8 mouse cellular contexts compared by ENCODE assay signal in genomic region chr10:79802331-79802971, GRCm38 (mm10). TPM values are rescaled to one million over a fixed set of nuclear protein-coding genes. Genes with fewer than 3 reads are reported as not detected.
DNase-seq lines count a peak whose midpoint lies in the region; ATAC-seq lines count a peak whose summit lies in the region.

No protein-coding gene starts in this region.

- H3K27me3 ChIP-seq in embryonic facial prominence, embryonic 13.5 days = no peaks in the 10 kb centered on the region
- H3K27me3 ChIP-seq in heart, embryonic 15.5 days = no peaks in the 10 kb centered on the region
- no peaks in the 10 kb centered on the region for H3K27me3 ChIP-seq in stomach, embryonic 15.5 days (replicated peaks)

- H3K4me2 ChIP-seq in embryonic facial prominence, embryonic 13.5 days = no peak overlapping the region
- 0 out of 2 replicates have a peak overlapping the region, but pooled peaks have one; percentile 17 for H3K4me2 ChIP-seq in heart, embryonic 15.5 days
- H3K4me2 ChIP-seq in stomach, embryonic 15.5 days = peak overlapping the region; percentile 3; the same call in 1 of the 2 replicates

- peaks cover 7% of the 10 kb centered on the region for H3K36me3 ChIP-seq in embryonic facial prominence, embryonic 13.5 days
- H3K36me3 ChIP-seq in heart, embryonic 15.5 days = no peaks in the 10 kb centered on the region
- no peaks in the 10 kb centered on the region for H3K36me3 ChIP-seq in stomach, embryonic 15.5 days

- DNase-seq in right cerebral cortex, adult 18-20 months = peak; percentile 60
- DNase-seq in right cerebral cortex, postnatal 4 days = no peak
- DNase-seq in kidney, postnatal 10 days = peak; percentile 82
- peak; percentile 60 for DNase-seq in lung, postnatal 14 days
- DNase-seq in spleen, postnatal 36 days (ENCODE audit: low spot score in 2 of 2) = no peak

- no peak overlapping the region for H3K4me3 ChIP-seq in embryonic facial prominence, embryonic 13.5 days
- H3K4me3 ChIP-seq in heart, embryonic 15.5 days = no peak overlapping the region
- no peak overlapping the region for H3K4me3 ChIP-seq in stomach, embryonic 15.5 days (replicated peaks)

- no peak overlapping the region for H3K9ac ChIP-seq in embryonic facial prominence, embryonic 13.5 days
- no peak overlapping the region; the same call in 1 of the 2 replicates for H3K9ac ChIP-seq in heart, embryonic 15.5 days
- H3K9ac ChIP-seq in stomach, embryonic 15.5 days = no peak overlapping the region

- no peak for ATAC-seq in embryonic facial prominence, embryonic 13.5 days (ENCODE audit: insufficient number of reproducible peaks, insufficient read depth, low FRiP score, low TSS enrichment, low read depth)
- 0 out of 2 replicates have a peak, but pooled peaks have one; percentile 17 for ATAC-seq in heart, embryonic 15.5 days (replicated peaks; ENCODE audit: insufficient number of reproducible peaks, insufficient read depth, low FRiP score, low read depth)
- ATAC-seq in stomach, embryonic 15.5 days (ENCODE audit: insufficient read depth, low FRiP score, low read depth) = no peak

- 56% methylated on average over 11 of the region's 11 CpGs for WGBS in embryonic facial prominence, embryonic 13.5 days
- 35% methylated on average over 11 of the region's 11 CpGs for WGBS in heart, embryonic 15.5 days
- 45% methylated on average over 11 of the region's 11 CpGs for WGBS in stomach, embryonic 15.5 days

- H3K27ac ChIP-seq in embryonic facial prominence, embryonic 13.5 days = peak overlapping the region; percentile 51
- peak overlapping the region; percentile 53 for H3K27ac ChIP-seq in heart, embryonic 15.5 days
- H3K27ac ChIP-seq in stomach, embryonic 15.5 days = no peak overlapping the region

- peaks cover 44% of the 10 kb centered on the region for H3K4me1 ChIP-seq in embryonic facial prominence, embryonic 13.5 days
- H3K4me1 ChIP-seq in heart, embryonic 15.5 days (replicated peaks) = peaks cover 38% of the 10 kb centered on the region
- peaks cover 28% of the 10 kb centered on the region for H3K4me1 ChIP-seq in stomach, embryonic 15.5 days

- H3K9me3 ChIP-seq in embryonic facial prominence, embryonic 13.5 days = no peaks in the 10 kb centered on the region
- H3K9me3 ChIP-seq in heart, embryonic 15.5 days (replicated peaks) = no peaks in the 10 kb centered on the region
- H3K9me3 ChIP-seq in stomach, embryonic 15.5 days = no peaks in the 10 kb centered on the region

RNA-seq across cellular contexts. Expression of gene Palm, which starts 9.1 kb away (rescaled TPM):
- 105 and 112 TPM in 2 replicates for polyA plus RNA-seq in embryonic facial prominence, embryonic 13.5 days (2015; fragmentation: Nextera tagmentation; extraction: Ambion mirVana)
- 57.8 and 73.1 TPM in 2 replicates for polyA plus RNA-seq in heart, embryonic 15.5 days (2015; fragmentation: Nextera tagmentation; extraction: Ambion mirVana)
- polyA plus RNA-seq in stomach, embryonic 15.5 days (2015; fragmentation: Nextera tagmentation; extraction: Ambion mirVana) = 53.3 and 54.1 TPM in 2 replicates

RNA-seq across cellular contexts. Expression of gene Prss57, which starts 11.7 kb away (rescaled TPM):
- polyA plus RNA-seq in embryonic facial prominence, embryonic 13.5 days (2015; fragmentation: Nextera tagmentation; extraction: Ambion mirVana) = not detected in 2 replicates
- 0.49 and 5.1 TPM in 2 replicates for polyA plus RNA-seq in heart, embryonic 15.5 days (2015; fragmentation: Nextera tagmentation; extraction: Ambion mirVana)
- 0.23 and 0.31 TPM in 2 replicates for polyA plus RNA-seq in stomach, embryonic 15.5 days (2015; fragmentation: Nextera tagmentation; extraction: Ambion mirVana)

RNA-seq across cellular contexts. Expression of gene Misp, which starts 18.3 kb away (rescaled TPM):
- 2.5 and 5.2 TPM in 2 replicates for polyA plus RNA-seq in embryonic facial prominence, embryonic 13.5 days (2015; fragmentation: Nextera tagmentation; extraction: Ambion mirVana)
- 0.81 and 1.3 TPM in 2 replicates for polyA plus RNA-seq in heart, embryonic 15.5 days (2015; fragmentation: Nextera tagmentation; extraction: Ambion mirVana)
- 50.0 and 67.2 TPM in 2 replicates for polyA plus RNA-seq in stomach, embryonic 15.5 days (2015; fragmentation: Nextera tagmentation; extraction: Ambion mirVana)

RNA-seq across cellular contexts. Expression of gene Fstl3, which starts 25.4 kb away (rescaled TPM):
- polyA plus RNA-seq in embryonic facial prominence, embryonic 13.5 days (2015; fragmentation: Nextera tagmentation; extraction: Ambion mirVana) = 7.5 and 8.3 TPM in 2 replicates
- 29.0 and 30.9 TPM in 2 replicates for polyA plus RNA-seq in heart, embryonic 15.5 days (2015; fragmentation: Nextera tagmentation; extraction: Ambion mirVana)
- 14.8 and 15.5 TPM in 2 replicates for polyA plus RNA-seq in stomach, embryonic 15.5 days (2015; fragmentation: Nextera tagmentation; extraction: Ambion mirVana)

RNA-seq across cellular contexts. Expression of gene Rnf126, which starts 35.7 kb away (rescaled TPM):
- 79.2 and 96.5 TPM in 2 replicates for polyA plus RNA-seq in embryonic facial prominence, embryonic 13.5 days (2015; fragmentation: Nextera tagmentation; extraction: Ambion mirVana)
- 54.0 and 65.5 TPM in 2 replicates for polyA plus RNA-seq in heart, embryonic 15.5 days (2015; fragmentation: Nextera tagmentation; extraction: Ambion mirVana)
- polyA plus RNA-seq in stomach, embryonic 15.5 days (2015; fragmentation: Nextera tagmentation; extraction: Ambion mirVana) = 87.8 and 88.1 TPM in 2 replicates

Comparison
In these comparisons a context has a peak if more than half of its experiments do, and no peak if none do; other contexts are left out.
1. DNase-seq: peak in right cerebral cortex, adult 18-20 months (single experiment), kidney, postnatal 10 days (single experiment) and lung, postnatal 14 days (single experiment); none in right cerebral cortex, postnatal 4 days (single experiment) and spleen, postnatal 36 days (0 of 2).